Mouse (Mus musculus) kidney, embryonic 15.5 days (tissue): ENCODE data around the gene AL731706.1. TPM values are rescaled to one million over a fixed set of nuclear protein-coding genes. Genes with fewer than 3 reads are reported as not detected.

Experiments used
- ATAC-seq: fragments of 200-750 bp; cut with Nextera tagmentation; replicated peaks from 2 replicates; pipeline ENCODE4 v1.8.0; 2017; ENCODE audit warnings: moderate TSS enrichment; ENCODE audit not compliant: low FRiP score
- H3K27ac ChIP-seq: fragments of 300-500 bp; sonication (generic); 2 replicates; pipeline ENCODE4 v1.5.1; 2015; ENCODE audit warnings: mild to moderate bottlenecking, inconsistent platforms
- H3K27me3 ChIP-seq: fragments of 300-500 bp; sonication (generic); 2 replicates; pipeline ENCODE4 v1.6.1; 2015; ENCODE audit warnings: inconsistent platforms
- H3K36me3 ChIP-seq: fragments of 300-500 bp; sonication (generic); 2 replicates; pipeline ENCODE4 v1.6.1; 2015; ENCODE audit warnings: inconsistent platforms
- H3K4me1 ChIP-seq: fragments of 300-500 bp; sonication (generic); 2 replicates; pipeline ENCODE4 v1.6.1; 2015; ENCODE audit warnings: inconsistent platforms
- H3K4me2 ChIP-seq: fragments of 300-500 bp; sonication (generic); 2 replicates; pipeline ENCODE4 v1.6.1; 2015; ENCODE audit warnings: moderate library complexity, mild to moderate bottlenecking, inconsistent platforms
- H3K4me3 ChIP-seq: fragments of 300-500 bp; sonication (generic); replicated peaks from 2 replicates; pipeline ENCODE4 v1.5.1; 2015; ENCODE audit warnings: mild to moderate bottlenecking, inconsistent platforms
- H3K9ac ChIP-seq: fragments of 300-500 bp; sonication (generic); 2 replicates; pipeline ENCODE4 v1.6.1; 2015; ENCODE audit warnings: mild to moderate bottlenecking, inconsistent platforms
- H3K9me3 ChIP-seq: fragments of 300-500 bp; sonication (generic); replicated peaks from 2 replicates; pipeline ENCODE4 v1.6.1; 2016; ENCODE audit warnings: inconsistent platforms
- WGBS: fragments of 180-500 bp; shearing (Covaris S2); methylation state at CpG from one replicate; pipeline ENCODE4 v1.1.7; 2015; ENCODE audit warnings: mixed read lengths; 5-methylcytosine and 5-hydroxymethylcytosine counted together
- polyA plus RNA-seq: library from polyadenylated mRNA; unstranded; fragments of >200 nt; fragmentation: Nextera tagmentation; extraction: Ambion mirVana; gene quantifications from 2 replicates; pipeline ENCODE4 v1.2.1, GENCODE M21; 2015

AL731706.1 gene
- polyA plus RNA-seq, 1 experiment from 2014 or later, result 30.7 TPM

DNA sequence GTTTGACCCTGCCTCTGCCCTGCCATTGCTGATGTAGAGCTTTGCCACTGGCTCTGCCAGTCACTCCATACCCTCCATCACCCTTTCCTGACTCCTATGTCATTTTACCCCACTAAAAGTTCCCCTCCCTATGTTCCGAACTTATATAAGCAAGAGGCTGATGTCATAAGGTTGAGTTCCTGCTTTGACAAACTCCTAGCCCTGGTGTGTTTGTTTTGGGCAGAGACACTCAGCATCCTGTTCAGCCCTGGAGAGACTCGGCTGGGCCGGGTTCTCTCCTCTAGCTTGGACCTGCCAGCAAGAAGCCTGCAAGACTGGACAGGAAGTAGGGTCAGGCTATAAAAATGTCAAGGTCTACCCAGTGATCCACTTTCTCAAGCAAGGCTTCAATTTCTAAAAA is 58.3 kb downstream of the AL731706.1 start:
- no peak overlapping the region for H3K4me3 ChIP-seq
- WGBS, result 16% methylated on average over 3 of the region's 3 CpGs
- ATAC-seq, result peak; percentile 83
- no peak overlapping the region for H3K4me2 ChIP-seq
- H3K36me3 ChIP-seq, result no peaks in the 10 kb centered on the region
- no peak overlapping the region for H3K27ac ChIP-seq
- no peaks in the 10 kb centered on the region for H3K27me3 ChIP-seq
- 0 out of 2 replicates have a peak, but pooled peaks cover 3% of the 10 kb centered on the region for H3K4me1 ChIP-seq
- no peak overlapping the region for H3K9ac ChIP-seq
- H3K9me3 ChIP-seq, result no peaks in the 10 kb centered on the region

Other genes with a start within 250 kb of the AL731706.1 start
- gene Snap25, start 177.9 kb downstream of the AL731706.1 start, polyA plus RNA-seq, result 2.1 and 6.7 TPM in 2 replicates
- gene AL731706.2, start 5.7 kb downstream of the AL731706.1 start, polyA plus RNA-seq, result 37.8 and 55.1 TPM in 2 replicates
- 7.5 and 8.3 TPM in 2 replicates for gene Slx4ip, start 171 bp downstream of the AL731706.1 start, polyA plus RNA-seq
- 14.0 and 14.1 TPM in 2 replicates for gene Mkks, start within 50 bp of the AL731706.1 start, polyA plus RNA-seq
- gene Jag1, start 225.3 kb upstream of the AL731706.1 start, polyA plus RNA-seq, result 52.2 and 54.6 TPM in 2 replicates